Mouse (Mus musculus) kidney, embryonic 14.5 days (tissue): ENCODE data around the gene Mmachc. TPM values are rescaled to one million over a fixed set of nuclear protein-coding genes. Genes with fewer than 3 reads are reported as not detected.

Source experiments
- ATAC-seq: fragments of 200-750 bp; cut with Nextera tagmentation; 2 replicates; pipeline ENCODE4 v1.8.0; 2017; ENCODE audit warnings: moderate number of reproducible peaks, mild to moderate bottlenecking, moderate TSS enrichment, moderate library complexity; ENCODE audit not compliant: low FRiP score, low TSS enrichment
- H3K27ac ChIP-seq: fragments of 300-500 bp; sonication (generic); 2 replicates; pipeline ENCODE4 v1.5.1; 2014; ENCODE audit warnings: low read depth, mild to moderate bottlenecking, low read length, moderate library complexity, mixed read lengths
- H3K27me3 ChIP-seq: fragments of 300-500 bp; sonication (generic); 2 replicates; pipeline ENCODE4 v1.6.1; 2014; ENCODE audit warnings: mild to moderate bottlenecking, low read length; ENCODE audit not compliant: control insufficient read depth, insufficient read depth
- H3K36me3 ChIP-seq: fragments of 300-500 bp; sonication (generic); 2 replicates; pipeline ENCODE4 v1.6.1; 2014; ENCODE audit warnings: low read length, mixed read lengths; ENCODE audit not compliant: control insufficient read depth, insufficient read depth
- H3K4me1 ChIP-seq: fragments of 300-500 bp; sonication (generic); 2 replicates; pipeline ENCODE4 v1.6.1; 2014; ENCODE audit warnings: low read length, mixed read lengths; ENCODE audit not compliant: control insufficient read depth, insufficient read depth
- H3K4me2 ChIP-seq: fragments of 300-500 bp; sonication (generic); replicated peaks from 2 replicates; pipeline ENCODE4 v1.6.1; 2014; ENCODE audit warnings: low read depth, mild to moderate bottlenecking, low read length
- H3K4me3 ChIP-seq: fragments of 300-500 bp; sonication (generic); 2 replicates; pipeline ENCODE4 v1.5.1; 2014; ENCODE audit warnings: mild to moderate bottlenecking, low read length
- H3K9ac ChIP-seq: fragments of 300-500 bp; sonication (generic); 2 replicates; pipeline ENCODE4 v1.6.1; 2014; ENCODE audit warnings: low read depth, mild to moderate bottlenecking, low read length, moderate library complexity
- H3K9me3 ChIP-seq: fragments of 300-500 bp; sonication (generic); 2 replicates; pipeline ENCODE4 v1.6.1; 2016; ENCODE audit warnings: low read length; ENCODE audit not compliant: control insufficient read depth
- WGBS: fragments of 180-500 bp; shearing (Covaris S2); extraction: QIAGEN DNeasy Blood & Tissue Kit; methylation state at CpG from one replicate; pipeline ENCODE4 v1.1.7; 2014; 5-methylcytosine and 5-hydroxymethylcytosine counted together
- polyA plus RNA-seq: library from polyadenylated mRNA; unstranded; fragments of >200 nt; fragmentation: Nextera tagmentation; extraction: Ambion mirVana; gene quantifications from 2 replicates; pipeline ENCODE4 v1.2.1, GENCODE M21; 2014

Gene Mmachc
- polyA plus RNA-seq, 1 experiment from 2014 or later = 25.5 TPM

DNA sequence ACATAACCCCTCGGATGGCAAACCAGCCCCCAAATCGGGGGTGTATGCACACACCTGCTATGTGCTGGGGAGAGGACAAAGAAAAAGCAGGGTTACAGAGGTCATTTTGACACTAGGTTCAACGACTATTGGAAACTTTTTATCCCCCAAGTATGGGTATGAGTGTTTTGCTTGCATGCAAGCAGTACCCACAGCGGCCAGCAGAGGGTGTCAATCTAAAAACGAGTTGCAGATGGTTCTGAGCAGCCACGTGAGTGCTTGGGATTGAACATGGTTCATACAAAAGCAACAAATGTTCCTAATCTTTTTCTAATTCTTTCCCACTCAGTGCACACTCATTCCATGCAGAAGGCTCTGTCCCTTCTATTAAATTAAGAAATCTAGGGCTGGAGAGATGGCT is 4.4 kb downstream of the Mmachc start:
- no peak for ATAC-seq
- WGBS = 32% methylated on average over 6 of the region's 6 CpGs
- no peak overlapping the region for H3K4me2 ChIP-seq
- H3K36me3 ChIP-seq = peaks cover 30% of the 10 kb centered on the region
- no peaks in the 10 kb centered on the region for H3K9me3 ChIP-seq
- H3K27ac ChIP-seq = no peak overlapping the region
- H3K4me1 ChIP-seq = 0 out of 2 replicates have a peak, but pooled peaks cover 6% of the 10 kb centered on the region
- H3K27me3 ChIP-seq = no peaks in the 10 kb centered on the region
- H3K4me3 ChIP-seq = no peak overlapping the region
- no peak overlapping the region for H3K9ac ChIP-seq

DNA sequence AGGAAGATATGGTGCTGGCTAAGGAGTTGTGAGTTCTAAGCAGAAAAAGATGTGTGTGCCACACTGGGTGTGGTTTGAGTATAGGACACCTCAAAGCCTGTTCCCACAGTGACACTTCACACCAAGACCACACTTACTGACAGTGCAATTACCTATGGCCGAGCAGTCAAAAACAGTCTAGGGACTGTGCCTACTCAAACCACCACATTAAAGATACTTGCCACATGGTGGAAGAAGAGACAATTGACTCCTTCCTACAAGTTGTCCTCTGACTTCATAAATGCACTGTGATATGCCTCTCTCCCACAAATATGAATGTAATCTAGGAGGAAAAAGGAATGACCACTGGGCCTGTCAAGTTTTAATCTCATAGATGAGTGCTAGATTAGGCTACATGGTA is 7.2 kb downstream of the Mmachc start:
- no peak for ATAC-seq
- Histone ChIP-seq H3K9me3 (no peaks in the 10 kb centered on the region), H3K9ac (no peak overlapping the region), H3K4me1 (no peaks in the 10 kb centered on the region), H3K27me3 (no peaks in the 10 kb centered on the region), H3K4me3 (no peak overlapping the region), H3K4me2 (no peak overlapping the region), H3K36me3 (peaks cover 52% of the 10 kb centered on the region), H3K27ac (no peak overlapping the region)
- WGBS = 67% methylated on average over 1 of the region's 1 CpGs

DNA sequence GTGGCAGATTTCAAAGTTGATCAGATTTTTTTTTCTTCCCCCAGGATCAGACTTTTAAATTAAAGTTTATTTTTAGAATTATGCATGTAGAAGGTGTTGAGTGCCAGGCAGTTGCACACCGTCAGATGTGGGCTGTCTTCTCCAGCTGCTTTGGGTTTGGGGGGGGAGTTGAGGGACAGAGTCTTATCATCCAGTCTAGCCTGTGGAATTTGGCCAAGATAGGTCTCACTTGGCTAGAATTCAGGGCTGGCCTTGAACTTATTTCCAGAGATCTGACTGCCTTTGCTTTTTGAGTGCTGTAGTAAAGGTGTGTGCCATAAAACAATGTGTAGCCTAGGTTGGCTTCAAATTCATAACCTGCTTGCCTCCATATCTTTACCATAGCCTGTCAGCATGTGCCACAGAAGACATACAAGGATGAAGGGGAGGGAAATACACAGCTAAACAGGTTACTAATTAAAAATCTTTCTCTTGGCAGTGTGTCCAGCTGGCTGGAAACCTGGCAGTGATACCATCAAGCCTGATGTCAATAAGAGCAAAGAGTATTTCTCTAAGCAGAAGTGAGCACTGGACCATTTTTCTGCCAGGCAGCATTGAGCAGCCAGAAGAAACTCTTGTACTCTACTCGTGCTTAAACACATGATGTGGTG is 9.4 kb downstream of the Mmachc start:
- H3K27ac ChIP-seq = no peak overlapping the region
- peaks cover 71% of the 10 kb centered on the region for H3K36me3 ChIP-seq
- 95% methylated on average over 2 of the region's 2 CpGs for WGBS
- no peak overlapping the region for H3K4me3 ChIP-seq
- no peak overlapping the region for H3K9ac ChIP-seq
- ATAC-seq = no peak
- H3K9me3 ChIP-seq = no peaks in the 10 kb centered on the region
- no peak overlapping the region for H3K4me2 ChIP-seq
- no peaks in the 10 kb centered on the region for H3K4me1 ChIP-seq
- no peaks in the 10 kb centered on the region for H3K27me3 ChIP-seq

DNA sequence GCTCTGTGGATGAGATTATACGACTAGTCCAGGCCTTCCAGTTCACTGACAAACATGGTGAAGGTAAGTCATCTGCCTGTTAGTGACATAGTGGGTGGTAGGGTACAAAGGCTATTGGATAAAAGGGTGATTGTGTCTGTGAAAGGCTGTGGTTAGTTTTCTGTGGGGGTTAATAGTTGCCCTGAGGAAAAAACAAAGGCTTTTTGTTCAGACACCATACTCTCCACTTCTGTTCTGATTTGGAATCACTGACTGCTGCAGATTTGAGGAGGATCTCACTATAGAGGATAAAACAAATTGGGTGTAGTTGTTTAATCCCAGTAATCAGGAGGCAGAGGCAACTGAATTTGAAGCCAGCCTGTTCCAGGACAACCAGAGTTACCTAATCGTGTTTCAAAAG is 14.4 kb downstream of the Mmachc start:
- Histone ChIP-seq H3K27ac (no peak overlapping the region), H3K9me3 (no peaks in the 10 kb centered on the region), H3K9ac (no peak overlapping the region), H3K27me3 (no peaks in the 10 kb centered on the region), H3K36me3 (peaks cover 91% of the 10 kb centered on the region), H3K4me2 (no peak overlapping the region), H3K4me1 (no peaks in the 10 kb centered on the region), H3K4me3 (no peak overlapping the region)
- ATAC-seq = no peak
- WGBS = 86% methylated on average over 2 of the region's 2 CpGs

- H3K9me3 ChIP-seq = no peaks in the 10 kb centered on the region
- no peaks in the 10 kb centered on the region for H3K27me3 ChIP-seq
- H3K4me2 ChIP-seq = no peak overlapping the region
- WGBS = 92% methylated on average over 2 of the region's 2 CpGs
- H3K36me3 ChIP-seq = peaks cover 88% of the 10 kb centered on the region
- H3K27ac ChIP-seq = no peak overlapping the region
- H3K4me1 ChIP-seq = peaks cover 7% of the 10 kb centered on the region; the same call in 1 of the 2 replicates
- ATAC-seq = no peak
- no peak overlapping the region for H3K9ac ChIP-seq
- no peak overlapping the region for H3K4me3 ChIP-seq
These were observed 16.1 kb downstream of the Mmachc start for GRCm38 (mm10) chr4:116692146-116692545.

DNA sequence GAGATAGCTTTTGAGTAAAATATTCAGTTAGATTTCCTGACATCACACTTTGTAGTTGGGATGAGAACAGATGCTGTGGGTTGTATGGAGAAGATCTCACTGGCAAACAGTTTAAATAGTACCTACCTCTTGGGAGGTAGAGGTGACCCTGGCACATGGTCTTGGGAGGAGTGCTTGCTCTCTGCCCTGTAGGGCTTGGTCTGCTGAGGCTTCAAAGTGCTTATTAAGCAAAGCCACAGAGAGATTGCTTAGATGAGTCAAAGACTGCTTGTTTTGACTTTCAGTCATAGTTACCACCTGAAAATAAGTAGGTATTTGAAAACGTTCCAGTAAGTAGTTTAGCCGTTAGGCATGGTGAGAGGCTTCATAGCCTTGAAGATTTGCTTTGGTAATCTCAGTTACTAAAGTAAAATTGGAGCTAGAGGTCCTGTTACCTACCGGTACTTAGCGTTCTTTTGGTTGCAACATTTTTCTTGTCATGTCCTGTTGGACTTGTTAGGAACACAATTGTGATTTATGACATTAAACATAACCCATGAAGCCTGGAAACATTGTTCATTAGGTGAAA is 18.8 kb downstream of the Mmachc start:
- no peak overlapping the region for H3K9ac ChIP-seq
- peaks cover 66% of the 10 kb centered on the region for H3K36me3 ChIP-seq
- H3K4me2 ChIP-seq = no peak overlapping the region
- H3K4me3 ChIP-seq = no peak overlapping the region
- 86% methylated on average over 4 of the region's 4 CpGs for WGBS
- peaks cover 19% of the 10 kb centered on the region; the same call in 1 of the 2 replicates for H3K4me1 ChIP-seq
- no peaks in the 10 kb centered on the region for H3K9me3 ChIP-seq
- ATAC-seq = no peak
- H3K27ac ChIP-seq = no peak overlapping the region
- no peaks in the 10 kb centered on the region for H3K27me3 ChIP-seq

- H3K36me3 ChIP-seq = peaks cover 44% of the 10 kb centered on the region
- H3K27me3 ChIP-seq = no peaks in the 10 kb centered on the region
- peak overlapping the region; percentile 69 for H3K4me3 ChIP-seq
- peak overlapping the region; percentile 75 for H3K4me2 ChIP-seq
- H3K9me3 ChIP-seq = no peaks in the 10 kb centered on the region
- ATAC-seq = no peak
- no peak overlapping the region for H3K27ac ChIP-seq
- WGBS = 25% methylated on average over 1 of the region's 1 CpGs
- H3K4me1 ChIP-seq = peaks cover 19% of the 10 kb centered on the region; the same call in 1 of the 2 replicates
- peak overlapping the region; percentile 77; the same call in 1 of the 2 replicates for H3K9ac ChIP-seq
These were observed 21.2 kb downstream of the Mmachc start for GRCm38 (mm10) chr4:116687041-116687440.

DNA sequence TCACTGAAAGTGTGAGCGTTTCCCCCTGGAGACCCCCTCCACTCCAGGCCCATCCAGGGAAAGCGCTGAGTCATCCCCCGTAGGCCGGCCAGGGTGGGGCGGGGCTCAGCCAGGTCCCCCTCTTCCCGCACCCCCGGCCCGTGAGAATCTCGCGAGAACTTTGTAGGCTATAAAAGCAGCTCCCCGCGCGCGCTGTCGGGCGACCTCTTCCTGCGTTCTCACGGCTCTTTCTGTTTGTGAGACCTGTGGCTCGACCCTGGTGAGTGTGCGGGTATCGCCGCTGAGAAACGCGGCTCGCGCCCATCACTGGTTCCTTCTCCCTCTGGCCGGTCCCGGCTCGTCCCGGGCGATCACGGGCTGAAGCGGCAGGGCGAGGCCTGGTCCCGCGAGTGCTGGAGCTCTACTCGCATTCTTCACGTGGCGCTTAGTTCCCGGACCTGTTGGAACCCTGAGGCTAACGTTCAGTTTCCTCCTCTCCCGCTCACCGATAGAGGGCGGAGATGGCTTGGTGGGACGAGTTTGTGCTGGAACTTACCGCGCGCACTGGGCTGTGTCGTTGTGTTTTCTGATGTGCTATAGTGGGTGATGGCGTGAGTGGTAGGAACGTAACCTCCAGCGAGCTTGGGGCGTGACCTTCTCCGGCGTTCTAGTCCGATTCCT is 22.7 kb downstream of the Mmachc start, which contains the start of gene Prdx1:
Prdx1 (plus strand) TSS at position 143 of the 660 bp plus-strand sequence.
- ATAC-seq = peak; percentile 98
- H3K27me3 ChIP-seq = no peaks in the 10 kb centered on the region
- H3K9me3 ChIP-seq = no peaks in the 10 kb centered on the region
- peak within 1 kb of the TSS; percentile 95 for H3K27ac ChIP-seq
- peak within 1 kb of the TSS; percentile 69 for H3K4me3 ChIP-seq
- H3K4me1 ChIP-seq = peaks cover 19% of the 10 kb centered on the region; the same call in 1 of the 2 replicates
- H3K9ac ChIP-seq = peak within 1 kb of the TSS; percentile 77
- peak within 1 kb of the TSS; percentile 75 for H3K4me2 ChIP-seq
- WGBS = under 1% methylated on average over 56 of the region's 56 CpGs
- peaks cover 29% of the 10 kb centered on the region for H3K36me3 ChIP-seq

DNA sequence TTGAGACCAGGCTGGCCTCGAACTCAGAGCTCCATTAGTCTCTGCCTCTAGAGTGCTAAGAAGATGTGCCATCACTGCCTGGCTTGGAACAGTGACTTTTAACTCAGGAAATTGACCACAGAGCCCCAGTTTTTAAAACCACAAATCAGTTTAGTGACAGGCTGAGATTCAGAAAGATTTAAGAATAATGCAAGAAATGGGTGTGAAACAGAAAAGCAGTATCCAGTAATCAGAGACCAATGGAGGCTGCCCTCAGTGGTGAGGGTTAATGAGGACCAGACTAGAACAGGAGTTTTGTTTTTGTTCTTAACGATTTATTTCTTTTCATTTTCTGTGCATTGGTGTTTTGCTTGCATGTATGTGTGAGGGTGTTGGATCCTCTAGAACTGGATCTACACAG is 23.5 kb downstream of the Mmachc start:
- H3K36me3 ChIP-seq = peaks cover 20% of the 10 kb centered on the region
- peak overlapping the region; percentile 77; the same call in 1 of the 2 replicates for H3K9ac ChIP-seq
- no peaks in the 10 kb centered on the region for H3K27me3 ChIP-seq
- no peak for ATAC-seq
- H3K9me3 ChIP-seq = no peaks in the 10 kb centered on the region
- no peak overlapping the region; the same call in 1 of the 2 replicates for H3K4me3 ChIP-seq
- peak overlapping the region; percentile 75 for H3K4me2 ChIP-seq
- peak overlapping the region; percentile 95 for H3K27ac ChIP-seq
- peaks cover 19% of the 10 kb centered on the region; the same call in 1 of the 2 replicates for H3K4me1 ChIP-seq
- WGBS = 78% methylated on average over 2 of the region's 2 CpGs
